Mouse (Mus musculus) liver, postnatal 0 days (tissue): ENCODE data around the gene Fbxl19. TPM values are rescaled to one million over a fixed set of nuclear protein-coding genes. Genes with fewer than 3 reads are reported as not detected.

Source experiments
- ATAC-seq: fragments of 200-750 bp; cut with Nextera tagmentation; 2 replicates; pipeline ENCODE4 v1.8.0; 2017; ENCODE audit warnings: mild to moderate bottlenecking, moderate library complexity
- DNase-seq: peaks from one replicate; pipeline ENCODE4 v3.0.0-alpha.2; 2016
- H3K27ac ChIP-seq: fragments of 300-500 bp; sonication (generic); 2 replicates; pipeline ENCODE4 v1.5.1; 2014; ENCODE audit warnings: antibody characterized with exemption, moderate library complexity, mild to moderate bottlenecking, low read depth
- H3K27me3 ChIP-seq: fragments of 300-500 bp; sonication (generic); 2 replicates; pipeline ENCODE4 v1.6.1; 2014; ENCODE audit warnings: low read length, control low read depth, mixed read lengths; ENCODE audit not compliant: insufficient read depth
- H3K36me3 ChIP-seq: fragments of 300-500 bp; sonication (generic); replicated peaks from 2 replicates; pipeline ENCODE4 v1.6.1; 2014; ENCODE audit warnings: mild to moderate bottlenecking, control low read depth, low read length, moderate library complexity, mixed read lengths; ENCODE audit not compliant: insufficient read depth
- H3K4me1 ChIP-seq: fragments of 300-500 bp; sonication (generic); 2 replicates; pipeline ENCODE4 v1.6.1; 2014; ENCODE audit warnings: antibody characterized with exemption, mild to moderate bottlenecking, control low read depth; ENCODE audit not compliant: insufficient read depth
- H3K4me2 ChIP-seq: fragments of 300-500 bp; sonication (generic); 2 replicates; pipeline ENCODE4 v1.6.1; 2014; ENCODE audit warnings: low read depth, mild to moderate bottlenecking, low read length, moderate library complexity, mixed read lengths
- H3K4me3 ChIP-seq: fragments of 300-500 bp; sonication (generic); 2 replicates; pipeline ENCODE4 v1.5.1; 2014; ENCODE audit warnings: low read depth, low read length
- H3K9ac ChIP-seq: fragments of 300-500 bp; sonication (generic); replicated peaks from 2 replicates; pipeline ENCODE4 v1.6.1; 2014; ENCODE audit warnings: mild to moderate bottlenecking, moderate library complexity
- H3K9me3 ChIP-seq: fragments of 300-500 bp; sonication (generic); 2 replicates; pipeline ENCODE4 v1.6.1; 2016; ENCODE audit warnings: mild to moderate bottlenecking, control low read depth, low read length, mixed read lengths
- CTCF ChIP-seq: sonication (generic); IDR thresholded peaks from 2 replicates; pipeline ENCODE4 v1.5.1; 2016; ENCODE audit warnings: antibody characterized with exemption, low read depth
- EP300 ChIP-seq: IDR thresholded peaks from 2 replicates; pipeline ENCODE4 v1.6.1; 2016; ENCODE audit warnings: antibody characterized with exemption, low read depth, mild to moderate bottlenecking
- WGBS: fragments of 180-500 bp; shearing (Covaris S2); extraction: QIAGEN DNeasy Blood & Tissue Kit; methylation state at CpG from one replicate; pipeline ENCODE4 v1.1.7; 2014; ENCODE audit not compliant: insufficient replicate concordance; 5-methylcytosine and 5-hydroxymethylcytosine counted together
- polyA plus RNA-seq: library from polyadenylated mRNA; unstranded; fragments of >200 nt; fragmentation: Nextera tagmentation; extraction: Ambion mirVana; gene quantifications from 2 replicates; pipeline ENCODE4 v1.2.1, GENCODE M21; 2015

Fbxl19 gene
- polyA plus RNA-seq, 1 experiment from 2014 or later = 1.6 TPM

- WGBS = 52% methylated on average over 3 of the region's 3 CpGs
- Histone ChIP-seq H3K4me1 (peaks cover 38% of the 10 kb centered on the region), H3K4me3 (no peak overlapping the region), H3K27me3 (no peaks in the 10 kb centered on the region), H3K36me3 (0 out of 2 replicates have a peak, but pooled peaks cover 5% of the 10 kb centered on the region), H3K9ac (no peak overlapping the region), H3K4me2 (no peak overlapping the region), H3K9me3 (no peaks in the 10 kb centered on the region), H3K27ac (peak overlapping the region; percentile 78)
- ATAC-seq (peak; percentile 5; the same call in 1 of the 2 replicates), DNase-seq (no peak)
- no peak for TF ChIP-seq CTCF
- TF ChIP-seq EP300 = no peak
Measured at GRCm38 (mm10) chr7:127711456-127711855, 32.9 kb upstream of the Fbxl19 start.

GRCm38 (mm10) chr7:127712461-127713385 is 31.6 kb upstream of the Fbxl19 start, which contains the start of gene Ctf1:
Ctf1 (plus strand) TSS chr7:127712736.
- ATAC-seq = peak; percentile 39

GRCm38 (mm10) chr7:127714816-127715215 is 29.5 kb upstream of the Fbxl19 start:
- TF ChIP-seq EP300 = no peak
- TF ChIP-seq CTCF = no peak
- Histone ChIP-seq H3K9ac (no peak overlapping the region), H3K27me3 (no peaks in the 10 kb centered on the region), H3K27ac (no peak overlapping the region), H3K4me2 (no peak overlapping the region), H3K4me1 (peaks cover 28% of the 10 kb centered on the region), H3K4me3 (no peak overlapping the region), H3K36me3 (0 out of 2 replicates have a peak, but pooled peaks cover 3% of the 10 kb centered on the region), H3K9me3 (no peaks in the 10 kb centered on the region)
- WGBS = 79% methylated on average over 4 of the region's 4 CpGs
- DNase-seq (no peak), ATAC-seq (no peak)

More at GRCm38 (mm10) chr7:127712461-127713385, 31.6 kb upstream of the Fbxl19 start, which contains the start of gene Ctf1:
- Histone ChIP-seq H3K9ac (peak within 1 kb of the TSS; percentile 60), H3K4me1 (peaks cover 38% of the 10 kb centered on the region), H3K9me3 (no peaks in the 10 kb centered on the region), H3K27ac (peak within 1 kb of the TSS; percentile 78), H3K4me2 (peak within 1 kb of the TSS; percentile 73), H3K36me3 (0 out of 2 replicates have a peak, but pooled peaks cover 3% of the 10 kb centered on the region), H3K4me3 (peak within 1 kb of the TSS; percentile 41), H3K27me3 (no peaks in the 10 kb centered on the region)
- WGBS = 6% methylated on average over 28 of the region's 28 CpGs
- TF ChIP-seq CTCF (no peak), EP300 (no peak)
- peak; percentile 77 for DNase-seq

- peak overlapping the region; percentile 68 for H3K4me2 ChIP-seq
- H3K36me3 ChIP-seq = 0 out of 2 replicates have a peak, but pooled peaks cover 3% of the 10 kb centered on the region
- H3K27me3 ChIP-seq = no peaks in the 10 kb centered on the region
- H3K9ac ChIP-seq = peak overlapping the region; percentile 50; the same call in 1 of the 2 replicates
- peaks cover 18% of the 10 kb centered on the region for H3K4me1 ChIP-seq
- DNase-seq (peak; percentile 78), ATAC-seq (peak; percentile 53)
- peak overlapping the region; percentile 34 for H3K4me3 ChIP-seq
- H3K9me3 ChIP-seq = no peaks in the 10 kb centered on the region
- no peak overlapping the region for H3K27ac ChIP-seq
- 6% methylated on average over 41 of the region's 41 CpGs for WGBS
- TF ChIP-seq CTCF (peak; percentile 66), EP300 (no peak)
Measured at GRCm38 (mm10) chr7:127716992-127717391, 27.4 kb upstream of the Fbxl19 start.

- Histone ChIP-seq H3K4me2 (no peak overlapping the region), H3K36me3 (0 out of 2 replicates have a peak, but pooled peaks cover 3% of the 10 kb centered on the region), H3K4me3 (no peak overlapping the region), H3K27ac (no peak overlapping the region), H3K4me1 (peaks cover 9% of the 10 kb centered on the region), H3K9me3 (no peaks in the 10 kb centered on the region), H3K27me3 (no peaks in the 10 kb centered on the region), H3K9ac (no peak overlapping the region)
- ATAC-seq (no peak), DNase-seq (no peak)
- 68% methylated on average over 6 of the region's 6 CpGs for WGBS
- TF ChIP-seq CTCF = no peak
- TF ChIP-seq EP300 = no peak
Measured at GRCm38 (mm10) chr7:127718339-127718738, 26.0 kb upstream of the Fbxl19 start.

GRCm38 (mm10) chr7:127719258-127719657 is 25.1 kb upstream of the Fbxl19 start:
- no peak for DNase-seq
- Histone ChIP-seq H3K4me2 (no peak overlapping the region), H3K36me3 (0 out of 2 replicates have a peak, but pooled peaks cover 3% of the 10 kb centered on the region), H3K27me3 (no peaks in the 10 kb centered on the region), H3K4me3 (no peak overlapping the region), H3K27ac (no peak overlapping the region), H3K4me1 (peaks cover 9% of the 10 kb centered on the region), H3K9me3 (no peaks in the 10 kb centered on the region), H3K9ac (no peak overlapping the region)
- TF ChIP-seq EP300 (no peak), CTCF (no peak)
- no peak for ATAC-seq
- whole genome bisulfite sequencing = 80% methylated on average over 6 of the region's 6 CpGs
